Mouse (Mus musculus) CD4-positive, CD25-positive, alpha-beta regulatory T cell, adult 4 months (primary cell): ENCODE measurements around the gene Mfap1a. TPM values are rescaled to one million over a fixed set of nuclear protein-coding genes. Genes with fewer than 3 reads are reported as not detected.

Experiments
- polyA plus RNA-seq, 2 experiments: library from polyadenylated mRNA; unstranded; fragments of 100-300 nt; shearing (Covaris generic); gene quantifications; one replicate each; pipeline ENCODE4 v1.2.1; 2017

Mfap1a gene
- polyA plus RNA-seq, 2 experiments from 2014 or later, result 28.6 to 43.0 TPM

Other genes starting within 250 kb of the Mfap1a start
- gene Trp53bp1, start 235.3 kb downstream of the Mfap1a start, polyA plus RNA-seq, result 10 to 100 TPM; 31.6 to 38.7 TPM
- under 1 TPM; 0.03 to 0.09 TPM for gene Map1a, start 217.1 kb downstream of the Mfap1a start, polyA plus RNA-seq
- gene Ppip5k1, start 151.3 kb downstream of the Mfap1a start, polyA plus RNA-seq, result 1 to 10 TPM; 6.8 to 9.5 TPM
- not detected for gene Ckmt1, start 149.0 kb downstream of the Mfap1a start, polyA plus RNA-seq
- gene Strc, start 119.5 kb downstream of the Mfap1a start, polyA plus RNA-seq, result under 1 TPM; 0.10 to 0.35 TPM
- 100 to 1,000 TPM; 665 to 860 TPM for gene Pdia3, start 92.9 kb downstream of the Mfap1a start, polyA plus RNA-seq
- gene Catsper2, start 92.9 kb downstream of the Mfap1a start, polyA plus RNA-seq, result 1 to 10 TPM; 2.3 to 3.4 TPM
- 1 to 10 TPM; 1.6 to 1.7 TPM for gene Ell3, start 62.4 kb downstream of the Mfap1a start, polyA plus RNA-seq
- gene Serf2, start 57.5 kb downstream of the Mfap1a start, polyA plus RNA-seq, result 100 to 1,000 TPM; 677 to 841 TPM
- 100 to 1,000 TPM; 114 to 126 TPM for gene Hypk, start 53.4 kb downstream of the Mfap1a start, polyA plus RNA-seq
- gene Serinc4, start 49.9 kb downstream of the Mfap1a start, polyA plus RNA-seq, result under 1 TPM in 1 of 2 experiments, not detected in 1; 0.33 TPM
- 10 to 100 TPM; 88.2 to 89.2 TPM for gene Mfap1b, start 32.6 kb downstream of the Mfap1a start, polyA plus RNA-seq
- 10 to 100 TPM in 1 of 2 experiments, 1 to 10 TPM in 1; 7.2 to 11.2 TPM for gene Wdr76, start 58 bp upstream of the Mfap1a start, polyA plus RNA-seq